Mouse (Mus musculus) embryo, embryonic 11 days (tissue): ENCODE data around the gene Notch1.

Source experiments
- DNase-seq: peaks from one replicate; pipeline ENCODE4 v3.0.0-alpha.2; 2015

Notch1 gene

DNA sequence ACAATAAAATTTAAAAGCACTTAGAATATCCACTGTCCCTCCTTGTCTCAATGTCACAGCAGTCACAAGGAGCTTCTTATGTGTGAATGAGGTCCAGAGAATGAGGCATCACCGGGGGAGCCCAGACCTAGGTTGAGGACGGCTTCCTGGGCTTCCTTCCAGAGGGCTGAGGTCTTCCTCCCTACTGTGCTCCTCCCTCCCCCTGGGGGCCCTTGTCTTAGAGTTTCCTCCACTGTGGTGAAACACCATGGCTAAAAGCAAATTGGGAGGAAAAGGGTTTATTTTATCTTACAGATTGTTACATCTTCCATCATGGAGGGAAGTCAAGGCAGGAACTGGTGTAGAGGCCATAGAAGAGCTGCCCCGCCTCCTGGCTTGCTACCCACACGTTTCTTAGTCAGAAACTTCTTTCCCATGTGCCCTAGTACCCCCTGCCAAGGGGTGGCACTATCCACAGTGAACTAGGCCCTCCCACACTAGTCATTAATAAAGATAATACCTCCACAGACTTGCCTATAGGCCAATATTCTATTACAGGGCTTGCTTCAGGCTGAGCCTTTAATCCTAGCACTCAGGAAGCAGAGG is 12.8 kb upstream of the Notch1 start:
- DNase-seq, result no peak

GRCm38 (mm10) chr2:26526443-26527257 is 10.2 kb upstream of the Notch1 start:
- DNase-seq, result no peak

GRCm38 (mm10) chr2:26525355-26526018 is 9.0 kb upstream of the Notch1 start:
- DNase-seq, result peak; percentile 85

DNA sequence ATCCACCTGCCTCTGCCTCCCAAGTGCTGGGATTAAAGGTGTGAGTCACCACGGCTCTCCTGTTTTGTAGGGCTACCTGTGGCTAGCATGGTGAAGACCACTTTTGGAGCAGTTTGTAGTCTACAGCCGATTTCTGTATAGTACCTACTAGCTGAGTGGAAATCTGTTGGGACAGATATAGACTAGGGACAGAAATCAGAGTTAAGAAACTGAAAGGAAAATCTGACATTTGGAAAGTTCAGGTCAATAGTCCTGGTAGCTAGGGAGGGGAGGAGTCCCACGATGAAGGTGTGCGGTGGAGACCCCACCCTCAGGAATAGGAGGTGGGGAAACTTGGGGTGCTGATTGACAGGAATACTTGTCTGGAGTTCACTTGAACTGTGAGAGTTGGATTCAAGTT is 5.9 kb upstream of the Notch1 start:
- no peak for DNase-seq

- no peak for DNase-seq
Observed at GRCm38 (mm10) chr2:26519753-26520152, 3.3 kb upstream of the Notch1 start.

DNA sequence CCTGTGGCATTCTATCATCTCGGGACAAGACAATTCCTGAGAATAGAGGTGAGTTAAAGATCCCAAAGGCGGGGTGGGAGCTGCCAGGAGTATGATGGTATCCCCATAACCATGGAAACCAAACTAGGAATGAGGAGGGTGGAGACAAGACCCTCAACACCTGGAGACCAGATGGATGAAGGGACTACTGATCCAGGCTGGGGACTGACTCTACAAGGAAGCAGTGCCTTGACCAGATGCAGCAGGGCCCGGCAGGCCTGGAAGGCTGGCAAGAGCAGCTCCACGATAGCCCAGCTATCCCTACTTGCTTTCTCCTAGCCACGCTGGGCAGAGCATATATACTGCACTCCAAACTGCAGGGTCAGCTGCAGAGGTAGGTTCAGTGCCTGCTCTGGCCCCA is 524 bp upstream of the Notch1 start:
- peak; percentile 58 for DNase-seq

GRCm38 (mm10) chr2:26515335-26515734 is 1.1 kb downstream of the Notch1 start:
- DNase-seq, result no peak

- no peak for DNase-seq
Observed at GRCm38 (mm10) chr2:26513105-26513745, 3.2 kb downstream of the Notch1 start.

GRCm38 (mm10) chr2:26508661-26509060 is 7.8 kb downstream of the Notch1 start:
- DNase-seq, result no peak

DNA sequence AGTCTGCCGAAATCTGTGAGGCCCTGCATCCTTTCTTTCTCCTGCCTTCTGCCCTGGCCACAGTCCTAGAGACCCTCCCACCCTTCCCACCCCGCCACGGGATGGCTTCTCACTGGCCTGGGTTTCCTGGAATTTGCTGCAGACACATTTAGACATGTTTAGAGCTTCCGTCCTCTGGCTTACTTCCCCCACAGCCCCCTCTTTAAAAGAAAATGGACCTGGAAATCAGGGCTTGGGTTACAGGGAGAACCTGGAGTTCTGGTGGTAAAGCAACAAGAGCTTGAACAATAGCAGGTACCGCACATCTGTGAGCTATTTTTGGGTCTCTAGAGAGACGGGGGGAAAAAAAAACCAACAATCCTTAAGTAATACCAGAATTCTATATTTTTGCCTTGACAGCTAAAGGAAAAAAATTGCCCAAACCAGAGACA is 8.5 kb downstream of the Notch1 start:
- peak; percentile 71 for DNase-seq

GRCm38 (mm10) chr2:26507481-26507886 is 9.0 kb downstream of the Notch1 start:
- peak; percentile 82 for DNase-seq

DNA sequence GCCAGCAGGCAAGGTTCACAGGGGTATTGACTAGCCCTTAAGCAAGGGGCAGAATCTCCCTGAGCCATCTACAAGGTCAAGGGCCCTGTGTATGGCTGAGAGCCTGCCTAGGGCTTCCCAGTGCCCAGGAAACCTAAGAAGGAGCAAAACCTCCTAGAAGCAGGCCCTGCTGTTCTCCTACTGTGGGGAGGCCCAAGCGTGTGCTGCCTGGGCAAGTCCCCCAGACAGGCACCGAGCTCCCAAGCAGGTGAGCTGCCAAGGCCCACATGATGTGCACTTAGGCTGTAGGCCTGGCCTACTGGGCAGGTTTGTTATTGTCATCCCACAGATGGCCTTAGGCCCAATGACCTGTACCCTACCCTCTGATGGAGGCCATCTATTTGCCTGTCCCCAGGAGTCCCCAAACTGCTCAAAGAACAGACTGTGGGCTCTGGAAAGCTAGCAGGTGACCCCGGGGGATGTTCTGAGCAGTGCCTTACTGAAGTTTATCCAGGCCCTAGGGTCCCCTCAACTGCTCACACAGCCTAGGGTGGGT is 9.7 kb downstream of the Notch1 start:
- DNase-seq, result no peak

DNA sequence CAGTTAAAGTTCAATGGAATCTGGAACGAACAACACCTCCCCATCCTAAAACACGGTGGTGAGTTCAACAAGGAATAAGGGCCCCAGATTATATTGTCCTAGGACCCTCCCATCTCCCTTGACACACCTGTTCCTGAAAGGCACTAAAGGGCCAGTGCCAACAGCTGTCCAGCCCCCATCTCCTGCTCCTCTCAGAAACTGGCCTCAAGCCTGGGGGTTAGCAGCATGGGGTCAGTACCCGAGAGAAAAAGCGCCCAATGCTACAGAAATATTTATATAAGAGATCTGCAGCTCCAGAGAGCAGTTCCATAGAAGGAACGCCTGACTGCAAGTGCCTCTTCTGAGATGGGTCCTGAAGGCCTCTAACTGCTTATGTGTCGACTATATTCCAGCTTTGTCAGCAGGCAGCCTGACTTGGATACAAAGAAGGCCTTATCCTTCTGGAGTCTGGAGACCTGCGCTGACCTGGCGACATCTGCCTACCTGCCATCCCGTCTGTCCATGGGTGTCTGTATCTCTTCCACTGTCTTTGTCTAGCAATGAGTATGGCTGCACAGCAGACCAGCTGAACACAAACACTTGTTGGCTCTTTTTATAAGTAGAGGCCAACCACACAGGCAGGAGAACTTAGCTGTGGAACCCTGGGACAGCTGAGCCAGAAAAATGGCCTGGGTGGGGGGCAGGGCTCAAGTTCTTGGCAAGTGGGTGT is 11.5 kb downstream of the Notch1 start:
- no peak for DNase-seq

DNA sequence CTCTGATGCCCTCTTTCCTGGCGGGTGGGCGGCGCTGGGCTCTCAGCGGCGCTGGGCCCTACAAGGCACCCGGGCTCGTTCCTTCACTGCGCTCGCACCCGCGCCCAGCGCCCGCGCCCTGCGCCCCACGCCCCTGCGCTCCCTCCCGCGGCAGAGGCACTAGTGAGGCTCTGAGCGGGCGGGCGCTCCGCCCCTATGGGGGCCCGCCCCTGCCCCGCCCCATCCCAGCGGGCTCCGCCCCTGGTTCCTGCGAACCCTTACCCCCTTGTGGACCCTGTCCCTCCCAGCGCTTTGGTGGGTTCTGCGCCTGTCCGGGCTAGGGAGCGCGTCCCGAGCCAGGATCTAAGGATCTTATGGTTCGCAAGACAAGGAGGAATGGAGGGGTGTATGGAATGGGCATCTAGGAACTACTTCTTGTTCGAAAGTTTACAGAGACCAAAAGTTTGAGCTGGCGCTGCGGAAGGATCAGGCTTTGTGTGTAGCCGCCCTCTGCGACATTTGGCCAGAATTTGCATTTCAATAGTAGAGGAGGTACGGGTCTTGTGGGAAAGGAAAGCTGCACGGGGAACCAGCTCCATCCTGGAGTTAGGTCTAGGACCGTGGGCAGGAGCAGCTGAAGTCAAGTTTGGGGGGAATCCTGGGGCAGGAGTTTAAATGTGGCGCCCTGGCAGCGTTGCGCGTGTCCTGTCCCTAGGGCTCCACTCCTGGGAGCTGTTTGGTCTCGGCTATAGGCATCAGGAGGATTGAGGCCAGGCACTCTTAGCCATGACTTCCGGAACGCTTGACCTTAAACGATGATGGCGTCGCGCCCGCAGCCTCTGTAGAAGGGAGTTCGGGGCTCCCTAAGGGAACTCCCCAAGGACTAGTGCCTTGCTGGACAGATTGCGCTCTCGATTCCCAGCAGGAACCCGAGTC is 12.5 kb downstream of the Notch1 start:
- peak; percentile 95 for DNase-seq

DNA sequence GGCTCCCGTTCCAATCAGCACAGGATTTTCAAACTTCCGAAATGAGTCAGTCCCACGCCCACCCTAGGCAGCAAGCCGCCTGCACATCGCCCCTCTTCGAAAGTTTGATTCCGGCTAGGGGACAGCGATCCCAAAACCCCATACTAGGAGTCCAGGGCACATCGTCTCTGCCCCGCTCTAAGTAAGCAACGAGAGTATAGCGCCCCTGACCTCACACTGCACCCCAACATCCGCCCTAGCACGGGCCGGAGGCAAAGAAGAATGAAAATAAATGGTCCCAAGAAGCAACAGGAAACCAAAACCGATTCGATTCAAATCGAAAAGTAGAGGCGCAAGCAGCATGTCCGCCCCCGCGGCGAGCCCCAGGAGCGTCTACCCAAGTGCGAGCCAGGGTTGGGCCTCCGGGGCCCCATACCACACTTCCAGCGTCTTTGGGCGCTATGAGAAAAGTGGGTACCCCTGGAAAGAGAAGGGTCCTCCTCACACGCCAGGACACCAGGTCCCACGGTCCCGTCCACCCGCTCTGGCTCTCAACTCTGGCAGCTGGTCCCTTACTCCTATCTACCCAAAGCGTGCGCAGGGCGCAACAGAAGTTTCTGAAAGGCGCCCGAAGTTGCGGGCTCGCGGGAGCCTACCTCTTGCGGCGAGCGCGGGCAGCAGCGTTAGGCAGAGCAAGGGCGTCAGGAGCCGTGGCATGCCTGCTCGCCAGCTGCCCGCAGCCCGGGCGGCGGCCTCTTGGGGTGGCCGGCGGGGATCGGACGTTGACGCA is 13.4 kb downstream of the Notch1 start:
- no peak for DNase-seq

DNA sequence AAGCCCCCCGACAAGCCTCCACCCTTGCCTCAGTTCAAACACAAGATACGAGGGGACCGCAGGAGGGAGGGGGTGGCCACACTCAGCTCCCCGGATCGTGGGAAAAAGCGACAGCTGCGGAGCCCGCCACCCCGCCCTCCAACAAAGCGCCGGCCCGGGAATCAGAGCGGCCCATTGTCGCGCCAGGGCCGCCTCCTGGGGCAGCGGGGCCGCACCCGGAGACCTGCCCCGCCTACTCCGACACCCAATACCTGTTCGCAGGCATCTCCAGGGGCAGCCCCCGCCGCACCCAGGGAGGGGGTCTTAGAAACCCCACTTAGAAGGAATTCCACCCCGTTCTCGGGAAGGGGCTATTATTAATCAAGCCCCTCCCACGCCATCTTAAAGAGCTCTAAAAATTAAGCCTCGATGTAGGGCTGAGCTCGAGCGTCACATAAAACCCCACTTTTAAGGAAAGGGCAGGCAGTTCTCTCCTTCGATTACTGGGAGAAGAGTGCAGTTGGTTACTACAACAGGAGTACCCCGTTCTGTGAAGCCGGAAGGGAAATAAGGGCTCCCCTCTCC is 14.1 kb downstream of the Notch1 start:
- peak; percentile 88 for DNase-seq

DNA sequence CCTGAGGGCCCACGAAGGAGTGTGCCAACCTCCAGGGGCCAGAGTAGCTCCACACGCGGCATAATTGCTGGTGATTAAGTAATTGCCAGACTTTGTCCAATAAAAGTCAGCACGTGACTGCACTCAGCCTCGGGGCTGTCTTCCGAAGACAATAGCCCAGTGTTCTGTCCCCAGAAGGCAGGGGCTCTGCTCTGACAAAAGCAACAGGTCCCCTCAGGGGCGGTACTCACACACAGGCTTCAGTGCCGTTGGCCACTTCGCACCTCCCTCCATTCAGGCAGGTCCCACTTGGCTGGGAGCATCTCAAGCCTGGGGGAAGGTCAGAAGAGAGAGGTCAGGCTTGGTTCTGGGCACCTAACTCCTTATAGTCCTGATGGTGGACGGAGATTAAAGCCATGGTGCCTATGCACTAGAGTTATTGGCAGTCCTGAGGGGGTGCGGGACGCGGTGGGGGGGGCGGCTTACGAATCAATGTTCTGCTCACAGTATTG is 14.8 kb downstream of the Notch1 start:
- DNase-seq, result peak; percentile 87

GRCm38 (mm10) chr2:26500599-26501370 is 15.7 kb downstream of the Notch1 start:
- DNase-seq, result peak; percentile 90

DNA sequence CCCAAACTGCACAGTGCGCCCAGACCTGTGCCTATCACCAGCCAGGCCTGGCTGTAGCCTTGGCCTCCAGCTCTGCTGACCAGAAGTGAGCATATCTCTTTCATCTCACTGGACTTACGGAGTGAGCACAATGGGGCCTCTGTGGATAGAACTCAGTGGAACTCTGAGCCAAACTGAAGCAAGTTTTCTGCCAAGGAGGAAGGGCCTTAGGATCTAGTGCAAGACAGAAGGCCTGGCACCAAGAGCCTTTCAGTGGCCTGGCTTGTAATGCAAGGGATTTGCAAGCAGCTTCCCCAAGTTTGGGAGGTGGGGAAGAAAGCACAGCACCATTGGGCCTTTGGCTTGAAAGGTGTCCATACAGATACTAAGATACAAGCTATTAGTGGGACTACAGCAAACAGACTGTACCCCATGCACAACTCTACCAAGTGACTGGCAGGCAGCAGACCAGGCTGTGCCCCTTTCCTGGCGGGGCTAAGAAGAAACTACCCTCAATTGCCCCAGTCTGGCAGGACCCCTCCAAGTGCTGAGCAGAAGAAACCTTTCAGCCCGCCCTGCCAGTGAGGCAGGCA is 16.4 kb downstream of the Notch1 start:
- DNase-seq, result no peak
